Mouse (Mus musculus): ENCODE measurements at regions not wholly inside any gene's neighbourhood (a gene's known extent, or its start where the extent isn't known, plus 50 kb on each side); places are given as distances from the start of the nearest gene placed in this dataset.

DNA sequence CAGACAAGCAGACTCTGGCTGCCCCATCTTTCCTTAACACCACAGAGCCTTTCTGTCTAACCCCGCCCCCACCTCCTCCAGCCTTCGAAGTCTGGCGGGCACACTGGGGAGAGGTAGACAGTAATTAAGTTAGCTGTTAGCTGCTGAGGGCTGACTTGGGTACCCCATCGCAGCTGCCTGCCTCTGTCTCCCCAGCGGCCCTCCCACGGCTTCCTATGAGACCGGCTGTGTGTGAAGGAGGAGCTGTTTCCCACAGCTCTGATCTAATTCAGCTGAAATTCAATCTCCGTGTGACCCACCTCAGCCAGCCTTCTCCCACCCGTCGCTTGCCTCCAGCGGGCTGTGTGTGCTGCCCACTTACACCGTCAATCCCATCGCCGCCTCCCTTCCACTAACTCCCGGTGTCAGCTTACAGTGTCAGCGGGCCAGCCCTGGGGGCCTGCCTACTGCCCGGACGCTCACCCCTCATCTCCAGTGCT, 892.5 kb downstream of the Zfp704 start:
- H3K36me3 ChIP-seq (ENCODE audit: control insufficient read depth, insufficient read depth, low read length): no peaks in the 10 kb centered on the region
- peak overlapping the region; percentile 35 for H3K4me3 ChIP-seq (ENCODE audit: low read length)
- WGBS: 0% methylated on average over 18 of the region's 18 CpGs
- no peaks in the 10 kb centered on the region for H3K27me3 ChIP-seq (replicated peaks; ENCODE audit: control insufficient read depth, insufficient read depth, low read length)
- H3K4me2 ChIP-seq (ENCODE audit: low read length): peak overlapping the region; percentile 67
- peak; percentile 79 for ATAC-seq
- no peaks in the 10 kb centered on the region for H3K9me3 ChIP-seq (ENCODE audit: control insufficient read depth, low read length)
- peak overlapping the region; percentile 52 for H3K9ac ChIP-seq (ENCODE audit: low read depth, low read length)
- H3K27ac ChIP-seq (ENCODE audit: low read depth, low read length): no peak overlapping the region; the same call in 1 of the 2 replicates
- peaks cover 15% of the 10 kb centered on the region for H3K4me1 ChIP-seq (ENCODE audit: control insufficient read depth, insufficient read depth, low read depth, low read length)
